ENCODE assay signal across 25 mouse cellular contexts in genomic region chr15:23087535-23087934, GRCm38 (mm10).
"Had no signal": no experiment of that assay in that cellular context is flagged by ENCODE, and none has a peak within 500 bp of the region (broad histone marks: within the 10 kb centered on the region; RNA-seq: fewer than 3 reads in every experiment).

No protein-coding gene starts in this region.

- H3K27ac ChIP-seq: embryonic facial prominence, embryonic 10.5 days; embryonic facial prominence, embryonic 12.5 days; embryonic facial prominence, embryonic 13.5 days; embryonic facial prominence, embryonic 15.5 days; forebrain, embryonic 10.5 days; forebrain, embryonic 12.5 days; forebrain, embryonic 13.5 days; forebrain, embryonic 15.5 days; gastrocnemius, adult 2 months; heart, adult 2 months had no signal

- DNase-seq: cerebellum, adult 9-10 months; cerebellum, adult 9-11 months; cerebellum, postnatal 10 days; cerebellum, postnatal 14 days; cerebellum, postnatal 25 days; cerebellum, postnatal 36 days; embryo, embryonic 11 days; forebrain, postnatal 0 days; gastrocnemius, adult 2 months; gastrocnemius, postnatal 10 days; gastrocnemius, postnatal 14 days; gastrocnemius, postnatal 25 days; gastrocnemius, postnatal 36 days; heart, adult 11 months; heart, adult 18-20 months; heart, adult 2 months had no signal

- H3K27me3 ChIP-seq: embryonic facial prominence, embryonic 12.5 days; embryonic facial prominence, embryonic 13.5 days; embryonic facial prominence, embryonic 15.5 days; forebrain, embryonic 12.5 days; forebrain, embryonic 13.5 days; forebrain, embryonic 15.5 days had no signal

- H3K9ac ChIP-seq: embryonic facial prominence, embryonic 12.5 days; embryonic facial prominence, embryonic 13.5 days; embryonic facial prominence, embryonic 15.5 days; forebrain, embryonic 12.5 days; forebrain, embryonic 13.5 days; forebrain, embryonic 15.5 days; forebrain, postnatal 0 days had no signal

- H3K4me1 ChIP-seq: embryonic facial prominence, embryonic 10.5 days; embryonic facial prominence, embryonic 12.5 days; embryonic facial prominence, embryonic 13.5 days; embryonic facial prominence, embryonic 15.5 days; forebrain, embryonic 10.5 days; forebrain, embryonic 12.5 days; forebrain, embryonic 13.5 days; forebrain, embryonic 15.5 days had no signal

- H3K4me3 ChIP-seq: embryonic facial prominence, embryonic 10.5 days; embryonic facial prominence, embryonic 12.5 days; embryonic facial prominence, embryonic 13.5 days; embryonic facial prominence, embryonic 15.5 days; erythroblast, embryonic 14.5 days; forebrain, embryonic 10.5 days; forebrain, embryonic 12.5 days; forebrain, embryonic 13.5 days; forebrain, embryonic 15.5 days; gastrocnemius, adult 2 months; heart, adult 2 months had no signal

- H3K9me3 ChIP-seq: embryonic facial prominence, embryonic 10.5 days; embryonic facial prominence, embryonic 12.5 days; embryonic facial prominence, embryonic 13.5 days; embryonic facial prominence, embryonic 15.5 days; forebrain, embryonic 10.5 days; forebrain, embryonic 12.5 days; forebrain, embryonic 13.5 days; forebrain, embryonic 15.5 days had no signal

- H3K36me3 ChIP-seq: embryonic facial prominence, embryonic 10.5 days; embryonic facial prominence, embryonic 12.5 days; embryonic facial prominence, embryonic 13.5 days; embryonic facial prominence, embryonic 15.5 days; forebrain, embryonic 10.5 days; forebrain, embryonic 12.5 days; forebrain, embryonic 15.5 days had no signal
